Mouse (Mus musculus) testis, adult 2 months (tissue): Measurements from ENCODE around the gene Bcas3. TPM values are rescaled to one million over a fixed set of nuclear protein-coding genes. Genes with fewer than 3 reads are reported as not detected.
"Not testable (repeated sequence)": the region's sequence is repeated elsewhere in the genome, so short reads cannot be mapped to it uniquely, and the experiment has no call there.

Experiments used
- H3K27ac ChIP-seq: fragments of 200-500 bp; 2 replicates; pipeline ENCODE4 v1.5.1; 2012; ENCODE audit warnings: low read depth, low read length; ENCODE audit not compliant: control insufficient read depth, insufficient read depth
- H3K27me3 ChIP-seq: fragments of 200-500 bp; 2 replicates; pipeline ENCODE4 v1.6.1; 2012; ENCODE audit warnings: mild to moderate bottlenecking, low read length, moderate library complexity; ENCODE audit not compliant: control insufficient read depth, insufficient read depth
- H3K36me3 ChIP-seq: fragments of 200-500 bp; 2 replicates; pipeline ENCODE4 v1.6.1; 2012; ENCODE audit warnings: mild to moderate bottlenecking, low read length; ENCODE audit not compliant: control insufficient read depth, insufficient read depth
- H3K4me1 ChIP-seq: fragments of 200-500 bp; 2 replicates; pipeline ENCODE4 v1.6.1; 2012; ENCODE audit warnings: low read length; ENCODE audit not compliant: control insufficient read depth, insufficient read depth
- H3K4me3 ChIP-seq: fragments of 200-500 bp; 2 replicates; pipeline ENCODE4 v1.5.1; 2012; ENCODE audit warnings: low read depth, mild to moderate bottlenecking, low read length, moderate library complexity, mixed read lengths; ENCODE audit not compliant: control insufficient read depth
- CTCF ChIP-seq: fragments of 200-500 bp; IDR thresholded peaks from 2 replicates; pipeline ENCODE4 v1.5.1; 2012; ENCODE audit warnings: low read depth, mild to moderate bottlenecking, inconsistent platforms, low read length, moderate library complexity; ENCODE audit not compliant: control insufficient read depth, insufficient read depth, insufficient replicate concordance
- POLR2A ChIP-seq: fragments of 200-500 bp; IDR thresholded peaks from 2 replicates; pipeline ENCODE4 v1.6.1; 2012; ENCODE audit warnings: low read depth, mild to moderate bottlenecking, inconsistent platforms, low read length, moderate library complexity; ENCODE audit not compliant: control insufficient read depth
- polyA plus RNA-seq: library from polyadenylated mRNA; depleted of rRNA; stranded (reverse); fragments of >200 nt; gene quantifications from 2 replicates; pipeline ENCODE4 v1.2.3, GENCODE M21; 2012

Bcas3 gene
- polyA plus RNA-seq, 1 experiment = 23.4 TPM

- Histone ChIP-seq H3K4me1 (no peaks in the 10 kb centered on the region), H3K4me3 (no peak overlapping the region), H3K27me3 (no peaks in the 10 kb centered on the region), H3K36me3 (no peaks in the 10 kb centered on the region), H3K27ac (no peak overlapping the region)
- TF ChIP-seq CTCF (no peak), POLR2A (no peak)
Measured at GRCm38 (mm10) chr11:85474326-85474725, 121.4 kb downstream of the Bcas3 start.

- H3K27ac ChIP-seq = no peak overlapping the region
- TF ChIP-seq POLR2A (no peak), CTCF (peak; percentile 45; the same call in 1 of the 2 replicates)
- no peak overlapping the region for H3K4me3 ChIP-seq
- H3K27me3 ChIP-seq = no peaks in the 10 kb centered on the region
- no peaks in the 10 kb centered on the region for H3K36me3 ChIP-seq
- no peaks in the 10 kb centered on the region for H3K4me1 ChIP-seq
Measured at GRCm38 (mm10) chr11:85482737-85483467, 129.9 kb downstream of the Bcas3 start.

GRCm38 (mm10) chr11:85485197-85485940 lies 132.4 kb downstream of the Bcas3 start:
- Histone ChIP-seq H3K27ac (no peak overlapping the region), H3K27me3 (no peaks in the 10 kb centered on the region)

GRCm38 (mm10) chr11:85487501-85487900 lies 134.5 kb downstream of the Bcas3 start:
- Histone ChIP-seq H3K36me3 (no peaks in the 10 kb centered on the region), H3K27me3 (no peaks in the 10 kb centered on the region), H3K4me1 (no peaks in the 10 kb centered on the region), H3K27ac (no peak overlapping the region), H3K4me3 (no peak overlapping the region)
- TF ChIP-seq POLR2A (no peak), CTCF (no peak)

More at GRCm38 (mm10) chr11:85485197-85485940, 132.4 kb downstream of the Bcas3 start:
- H3K4me3 ChIP-seq = no peak overlapping the region
- H3K4me1 ChIP-seq = no peaks in the 10 kb centered on the region
- TF ChIP-seq CTCF (no peak), POLR2A (no peak)
- no peaks in the 10 kb centered on the region for H3K36me3 ChIP-seq

- Histone ChIP-seq H3K4me3 (no peak overlapping the region), H3K36me3 (no peaks in the 10 kb centered on the region), H3K27ac (no peak overlapping the region), H3K27me3 (no peaks in the 10 kb centered on the region), H3K4me1 (no peaks in the 10 kb centered on the region)
- TF ChIP-seq POLR2A (no peak), CTCF (no peak)
Measured at GRCm38 (mm10) chr11:85492231-85492630, 139.3 kb downstream of the Bcas3 start.

- no peaks in the 10 kb centered on the region for H3K4me1 ChIP-seq
- TF ChIP-seq CTCF = no peak
- no peak for TF ChIP-seq POLR2A
- no peak overlapping the region for H3K4me3 ChIP-seq
- no peaks in the 10 kb centered on the region for H3K36me3 ChIP-seq
- no peak overlapping the region for H3K27ac ChIP-seq
- no peaks in the 10 kb centered on the region for H3K27me3 ChIP-seq
Measured at GRCm38 (mm10) chr11:85492666-85493065, 139.7 kb downstream of the Bcas3 start.

GRCm38 (mm10) chr11:85499561-85499960 lies 146.6 kb downstream of the Bcas3 start:
- H3K4me3 ChIP-seq = no peak overlapping the region
- no peak overlapping the region for H3K27ac ChIP-seq
- no peaks in the 10 kb centered on the region for H3K27me3 ChIP-seq
- no peaks in the 10 kb centered on the region for H3K4me1 ChIP-seq
- TF ChIP-seq CTCF = no peak
- no peak for TF ChIP-seq POLR2A
- H3K36me3 ChIP-seq = no peaks in the 10 kb centered on the region

- Histone ChIP-seq H3K27ac (no peak overlapping the region), H3K36me3 (no peaks in the 10 kb centered on the region), H3K4me3 (no peak overlapping the region), H3K27me3 (no peaks in the 10 kb centered on the region), H3K4me1 (no peaks in the 10 kb centered on the region)
- no peak for TF ChIP-seq POLR2A
- no peak for TF ChIP-seq CTCF
Measured at GRCm38 (mm10) chr11:85502031-85502430, 149.1 kb downstream of the Bcas3 start.

GRCm38 (mm10) chr11:85504812-85505211 lies 151.8 kb downstream of the Bcas3 start:
- H3K4me1 ChIP-seq, H3K4me3 ChIP-seq, H3K27me3 ChIP-seq, H3K36me3 ChIP-seq, H3K27ac ChIP-seq: not testable (repeated sequence)
